Mouse (Mus musculus) left cerebral cortex, adult 6 months (tissue): ENCODE data around the gene Wnt3a. TPM values are rescaled to one million over a fixed set of nuclear protein-coding genes. Genes with fewer than 3 reads are reported as not detected.

Experiments
- long read RNA-seq, 2 experiments: library from polyadenylated mRNA; unstranded; transcript quantifications; one replicate each; pipeline ENCODE4 v2.0.0; 2019 to 2020
- polyA plus RNA-seq: library from polyadenylated mRNA; unstranded; fragments of <200 nt; fragmentation: Nextera tagmentation; gene quantifications from 2 replicates; pipeline ENCODE4 v1.2.3, GENCODE M21; 2021

The Wnt3a gene
- not detected in 2 replicates for polyA plus RNA-seq
- long read RNA-seq, experiment 1: 0 reads
- long read RNA-seq, experiment 2: 0 reads

GRCm38 (mm10) chr11:59290702-59291303, at the start of gene Wnt3a:
Wnt3a (minus strand) TSS chr11:59290752.

DNA sequence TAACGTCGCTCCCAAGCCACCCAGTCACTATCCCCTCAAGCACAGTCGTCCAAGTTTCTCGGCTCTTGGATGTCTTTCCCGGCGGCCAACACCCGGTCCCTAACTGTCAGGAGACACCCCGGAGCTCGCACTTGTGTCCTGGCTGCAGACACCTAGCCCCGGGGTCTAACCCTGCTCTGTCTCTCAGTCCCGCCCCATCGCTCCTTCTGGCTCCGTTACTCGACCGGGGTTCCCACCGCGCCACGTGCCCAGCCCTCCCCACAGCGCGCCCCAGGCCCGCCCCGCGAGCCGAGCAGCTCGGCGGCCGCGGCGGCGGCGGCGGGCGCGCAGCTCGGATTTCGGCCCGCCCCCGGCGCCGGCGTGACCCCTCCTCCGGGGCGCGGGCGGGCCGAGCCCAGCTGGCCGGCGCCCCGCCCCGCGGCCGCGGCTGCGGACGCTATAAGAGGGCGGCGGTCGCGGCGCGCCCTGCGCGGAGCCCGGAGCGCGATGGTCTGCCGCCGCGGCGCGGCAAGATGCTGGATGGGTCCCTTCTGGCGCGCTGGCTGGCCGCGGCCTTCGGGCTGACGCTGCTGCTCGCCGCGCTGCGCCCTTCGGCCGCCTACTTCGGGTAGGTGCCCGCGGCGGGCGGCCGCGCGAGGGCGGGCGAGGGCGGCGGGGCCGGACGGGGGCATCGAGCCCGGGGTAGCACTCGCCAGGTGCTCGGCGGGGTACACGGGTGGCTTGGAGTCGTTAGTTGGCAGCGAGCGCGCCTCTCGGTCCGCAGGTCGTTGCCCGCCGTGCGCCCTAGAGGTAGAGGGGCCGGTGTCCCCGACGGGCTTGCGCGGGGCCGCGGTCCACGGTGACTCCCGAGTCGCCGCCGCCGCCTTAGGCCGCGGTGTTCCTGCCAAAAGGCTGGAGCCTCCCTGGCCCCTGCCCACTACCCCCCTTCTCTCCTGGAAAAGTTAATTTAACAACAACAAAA, 16.2 kb upstream of the Wnt3a start, which contains the start of gene Wnt9a:
Gene Wnt9a, plus strand, starts transcription at position 468 of the 961 bp plus-strand sequence.

GRCm38 (mm10) chr11:59228122-59228953, 62.2 kb downstream of the Wnt3a start, which contains the start of gene Arf1:
Arf1 (minus strand) TSS chr11:59228270.

GRCm38 (mm10) chr11:59208153-59208831, 82.3 kb downstream of the Wnt3a start, which contains the start of gene 2310033P09Rik:
2310033P09Rik (plus strand) TSS chr11:59208321.

GRCm38 (mm10) chr11:59202081-59202995, 88.2 kb downstream of the Wnt3a start, which contains the start of gene Mrpl55:
Mrpl55 (plus strand) TSS chr11:59202486.

Other genes starting within 250 kb of the Wnt3a start
- gene Obscn, start 154.3 kb downstream of the Wnt3a start, polyA plus RNA-seq: 1.1 and 1.2 TPM in 2 replicates
- gene Iba57, start 127.0 kb downstream of the Wnt3a start, polyA plus RNA-seq: 3.8 and 4.0 TPM in 2 replicates
- gene Gjc2, start 107.5 kb downstream of the Wnt3a start, polyA plus RNA-seq: 3.2 and 8.8 TPM in 2 replicates
- 484 and 551 TPM in 2 replicates for gene Guk1, start 98.5 kb downstream of the Wnt3a start, polyA plus RNA-seq
- gene Mrpl55, start 88.3 kb downstream of the Wnt3a start, polyA plus RNA-seq: 167 and 185 TPM in 2 replicates
- gene 2310033P09Rik, start 82.4 kb downstream of the Wnt3a start, polyA plus RNA-seq: 27.0 and 31.2 TPM in 2 replicates
- gene Arf1, start 62.5 kb downstream of the Wnt3a start, polyA plus RNA-seq: 449 and 514 TPM in 2 replicates
- gene Wnt9a, start 16.2 kb upstream of the Wnt3a start, polyA plus RNA-seq: 4.4 and 5.4 TPM in 2 replicates
- gene Prss38, start 84.9 kb upstream of the Wnt3a start, polyA plus RNA-seq: not detected in 2 replicates
- 8.1 and 11.6 TPM in 2 replicates for gene Jmjd4, start 159.3 kb upstream of the Wnt3a start, polyA plus RNA-seq
- gene Snap47, start 160.4 kb upstream of the Wnt3a start, polyA plus RNA-seq: 606 and 669 TPM in 2 replicates
- gene Zfp867, start 181.7 kb upstream of the Wnt3a start, polyA plus RNA-seq: 2.1 and 3.8 TPM in 2 replicates
- 3.2 and 4.3 TPM in 2 replicates for gene Zkscan17, start 236.0 kb upstream of the Wnt3a start, polyA plus RNA-seq